Mouse (Mus musculus) liver, adult 2 months (tissue): ENCODE measurements at regions not wholly inside any gene's neighbourhood (a gene's known extent, or its start where the extent isn't known, plus 50 kb on each side); places are given as distances from the start of the nearest gene placed in this dataset.

Source experiments
- DNase-seq: peaks from one replicate; pipeline ENCODE4 v3.0.0-alpha.2; 2011; ENCODE audit warnings: low read depth, low spot score; ENCODE audit errors: extremely low read depth
- H3K27ac ChIP-seq: fragments of 200-500 bp; replicated peaks from 2 replicates; pipeline ENCODE4 v1.5.1; 2012; ENCODE audit warnings: low read depth, mild to moderate bottlenecking, control low read depth, inconsistent platforms, low read length; ENCODE audit not compliant: insufficient read depth
- H3K27me3 ChIP-seq: fragments of 200-500 bp; 2 replicates; pipeline ENCODE4 v1.6.1; 2012; ENCODE audit warnings: mild to moderate bottlenecking, moderate library complexity, low read length, inconsistent platforms; ENCODE audit not compliant: control insufficient read depth, insufficient read depth
- H3K36me3 ChIP-seq: fragments of 200-500 bp; 2 replicates; pipeline ENCODE4 v1.6.1; 2012; ENCODE audit warnings: low read length, inconsistent platforms; ENCODE audit not compliant: control insufficient read depth, insufficient read depth
- H3K4me1 ChIP-seq: fragments of 200-500 bp; 2 replicates; pipeline ENCODE4 v1.6.1; 2011; ENCODE audit warnings: low read length; ENCODE audit not compliant: control insufficient read depth, insufficient read depth
- H3K4me3 ChIP-seq: fragments of 200-500 bp; 2 replicates; pipeline ENCODE4 v1.5.1; 2011; ENCODE audit warnings: low read depth, mild to moderate bottlenecking, control low read depth, low read length, moderate library complexity; ENCODE audit not compliant: insufficient read depth
- H3K79me2 ChIP-seq: fragments of 200-500 bp; 2 replicates; pipeline ENCODE4 v1.6.1; 2012; ENCODE audit warnings: inconsistent platforms, mild to moderate bottlenecking, low read length, moderate library complexity; ENCODE audit not compliant: control insufficient read depth, insufficient read depth
- H3K9ac ChIP-seq: fragments of 200-500 bp; 2 replicates; pipeline ENCODE4 v1.6.1; 2012; ENCODE audit warnings: low read depth, mild to moderate bottlenecking, control low read depth, inconsistent platforms, low read length
- CTCF ChIP-seq: fragments of 200-500 bp; IDR thresholded peaks from 2 replicates; pipeline ENCODE4 v1.5.1; 2011; ENCODE audit warnings: low read depth, low read length, control low read depth
- POLR2A ChIP-seq: fragments of 200-500 bp; IDR thresholded peaks from 2 replicates; pipeline ENCODE4 v1.6.1; 2011; ENCODE audit warnings: low read length, control low read depth; ENCODE audit not compliant: insufficient read depth; ENCODE audit errors: extremely low read depth
- WGBS: fragments of 180-500 bp; shearing (Covaris S2); methylation state at CpG from one replicate; pipeline ENCODE4 v1.1.7; 2018; 5-methylcytosine and 5-hydroxymethylcytosine counted together

- TF ChIP-seq CTCF (no peak), POLR2A (no peak)
- 69% methylated on average over 8 of the region's 8 CpGs for WGBS
- H3K36me3 ChIP-seq, result no peaks in the 10 kb centered on the region
- H3K4me1 ChIP-seq, result no peaks in the 10 kb centered on the region
- no peak overlapping the region for H3K4me3 ChIP-seq
- H3K27me3 ChIP-seq, result no peaks in the 10 kb centered on the region
- DNase-seq, result peak; percentile 13
- no peaks in the 10 kb centered on the region for H3K79me2 ChIP-seq
- no peak overlapping the region for H3K27ac ChIP-seq
- no peak overlapping the region for H3K9ac ChIP-seq
Observed at GRCm38 (mm10) chr17:3747808-3748335, 51.8 kb upstream of the Nox3 start.
